Mouse (Mus musculus): ENCODE measurements around the gene Krtap1-4.
"Not testable (repeated sequence)": the region's sequence is repeated elsewhere in the genome, so short reads cannot be mapped to it uniquely, and the experiment has no call there.

Krtap1-4 gene

DNA sequence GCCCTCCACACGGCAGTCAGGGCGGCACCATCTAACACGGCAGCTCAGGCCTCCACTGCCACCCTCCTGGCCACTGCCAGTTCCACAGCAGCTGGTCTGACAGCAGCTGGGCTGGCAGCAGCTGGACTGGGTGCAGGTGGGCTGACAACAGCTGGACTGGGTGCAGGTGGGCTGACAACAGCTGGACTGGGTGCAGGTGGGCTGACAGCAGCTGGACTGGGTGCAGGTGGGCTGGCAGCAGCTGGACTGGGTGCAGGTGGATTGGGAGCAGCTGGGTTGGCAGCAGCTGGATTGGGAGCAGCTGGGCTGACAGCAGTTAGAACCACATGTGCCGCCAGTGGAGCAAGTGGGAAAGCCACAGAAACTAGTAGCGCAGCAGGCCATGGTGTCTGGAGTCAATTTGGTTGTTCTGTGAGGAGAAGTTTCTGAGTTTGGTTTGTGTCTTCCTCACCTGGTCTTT, at the start of gene Krtap1-4:
Gene Krtap1-4 (minus strand): TSS at position 410 of the 460 bp plus-strand sequence.
- TF ChIP-seq GATA4 (IDR thresholded peaks at IDR 0.05; ENCODE audit: insufficient replicate concordance, low read length), result no peak

DNA sequence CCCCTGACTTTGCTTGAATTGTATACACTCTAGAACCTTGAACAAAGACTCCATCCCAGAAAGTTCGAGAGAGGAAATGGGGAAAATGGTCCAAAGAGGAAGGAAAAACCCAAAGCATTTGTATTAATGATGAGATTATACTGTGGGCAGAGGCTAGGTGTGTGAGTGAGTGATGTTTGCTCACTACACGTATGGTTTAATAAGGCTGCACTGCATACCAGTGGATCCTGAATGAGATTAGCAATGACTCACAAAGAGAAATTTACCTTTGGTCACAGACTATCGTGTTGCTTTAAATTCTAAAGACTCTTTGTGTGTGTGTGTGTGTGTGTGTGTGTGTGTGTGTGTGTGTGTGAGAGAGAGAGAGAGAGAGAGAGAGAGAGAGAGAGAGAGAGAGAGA, 47.4 kb upstream of the Krtap1-4 start:
- TF ChIP-seq GATA4 (IDR thresholded peaks at IDR 0.05; ENCODE audit: insufficient replicate concordance, low read length), result no peak

DNA sequence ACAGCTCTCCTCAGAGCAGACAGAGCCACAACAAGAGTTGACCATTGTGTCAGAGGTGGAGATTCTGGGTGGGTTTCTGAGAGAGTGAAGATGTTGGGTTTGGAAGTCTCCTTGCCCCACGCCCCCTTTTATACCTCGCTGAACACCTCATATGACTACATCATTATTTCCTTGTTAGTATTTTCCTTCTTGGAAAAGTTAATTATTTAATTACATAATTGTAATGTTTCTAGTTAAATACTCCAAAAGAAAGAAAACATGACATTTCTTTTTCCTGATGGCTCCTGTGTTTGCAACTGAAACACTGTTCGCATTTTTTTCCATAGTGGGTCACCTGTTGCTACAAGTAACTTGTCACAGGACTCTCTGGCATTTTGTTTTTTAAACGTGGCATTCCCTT, 44.7 kb upstream of the Krtap1-4 start, which contains the start of gene Krtap4-1:
Gene Krtap4-1 (minus strand): TSS at position 101 of the 400 bp plus-strand sequence.
- no peak for TF ChIP-seq GATA4 (IDR thresholded peaks at IDR 0.05; ENCODE audit: insufficient replicate concordance, low read length)

GRCm38 (mm10) chr11:99620335-99620734, 36.9 kb upstream of the Krtap1-4 start, which contains the start of gene Gm11562:
Gm11562 (minus strand) TSS chr11:99620435.
- TF ChIP-seq GATA4 (IDR thresholded peaks at IDR 0.05; ENCODE audit: insufficient replicate concordance, low read length), result no peak

- TF ChIP-seq GATA4 (IDR thresholded peaks at IDR 0.05; ENCODE audit: insufficient replicate concordance, low read length), result no peak
These were observed 31.4 kb upstream of the Krtap1-4 start, which contains the start of gene Krtap2-4 for GRCm38 (mm10) chr11:99614796-99615363. Krtap2-4 (minus strand) TSS chr11:99614846.

DNA sequence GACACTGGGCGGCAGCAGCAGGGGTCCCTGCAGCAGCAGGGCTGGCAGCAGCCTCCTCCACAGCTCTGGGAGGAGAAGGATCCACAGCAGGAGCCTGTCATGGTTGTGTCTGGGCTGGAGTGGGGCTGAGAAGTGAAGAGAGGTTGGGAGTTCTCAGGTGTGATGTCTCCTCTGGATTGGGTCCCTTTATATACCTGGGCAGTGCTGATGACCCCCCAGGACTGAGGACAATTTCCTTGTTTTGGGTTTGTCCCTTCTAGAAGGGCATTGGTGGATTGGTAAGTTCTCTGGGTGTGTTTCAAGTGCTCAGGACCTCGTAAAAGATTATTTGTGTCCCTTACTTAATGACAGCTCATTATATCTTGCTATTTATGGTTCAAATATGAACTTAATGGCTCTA, 26.6 kb upstream of the Krtap1-4 start, which contains the start of gene Gm11937:
Gene Gm11937 (minus strand): TSS at position 101 of the 400 bp plus-strand sequence.
- TF ChIP-seq GATA4 (IDR thresholded peaks at IDR 0.05; ENCODE audit: insufficient replicate concordance, low read length), result not testable (repeated sequence)

DNA sequence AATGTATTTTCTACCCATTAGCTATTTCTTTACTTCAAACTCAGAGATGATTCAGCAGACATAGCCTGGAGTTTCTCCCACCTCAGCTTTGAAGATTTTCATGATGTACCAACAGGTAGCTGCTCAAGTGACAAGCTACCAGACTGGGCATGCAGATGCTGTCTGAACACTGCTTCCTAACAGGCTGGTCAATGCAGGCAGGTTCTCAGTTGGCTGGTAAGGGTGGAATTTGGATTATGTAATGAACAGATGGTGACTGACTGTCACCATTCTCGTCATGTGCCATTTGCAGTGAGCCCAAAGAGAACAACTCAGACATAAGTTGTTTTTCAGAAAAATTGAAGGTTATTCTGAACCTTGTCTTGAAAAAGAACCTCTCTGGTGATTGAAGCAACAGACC, 25.7 kb upstream of the Krtap1-4 start:
- TF ChIP-seq GATA4 (IDR thresholded peaks at IDR 0.05; ENCODE audit: insufficient replicate concordance, low read length), result no peak

DNA sequence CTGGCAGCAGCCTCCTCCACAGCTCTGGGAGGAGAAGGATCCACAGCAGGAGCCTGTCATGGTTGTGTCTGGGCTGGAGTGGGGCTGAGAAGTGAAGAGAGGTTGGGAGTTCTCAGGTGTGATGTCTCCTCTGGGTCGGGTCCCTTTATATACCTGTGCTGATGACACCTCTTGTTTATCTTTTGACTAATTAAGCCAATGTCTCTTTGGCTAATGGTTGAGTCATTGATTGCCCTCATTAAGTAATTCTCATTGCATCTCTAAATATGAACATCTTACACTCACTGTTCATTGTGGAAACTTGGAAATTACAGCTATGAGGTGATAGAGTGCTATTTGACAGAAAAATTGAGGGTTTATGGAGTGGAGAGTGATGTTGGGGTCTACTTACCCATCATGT, 19.8 kb upstream of the Krtap1-4 start, which contains the start of gene Gm11938:
Gene Gm11938 (minus strand): TSS at position 101 of the 400 bp plus-strand sequence.
- TF ChIP-seq GATA4 (IDR thresholded peaks at IDR 0.05; ENCODE audit: insufficient replicate concordance, low read length), result not testable (repeated sequence)

DNA sequence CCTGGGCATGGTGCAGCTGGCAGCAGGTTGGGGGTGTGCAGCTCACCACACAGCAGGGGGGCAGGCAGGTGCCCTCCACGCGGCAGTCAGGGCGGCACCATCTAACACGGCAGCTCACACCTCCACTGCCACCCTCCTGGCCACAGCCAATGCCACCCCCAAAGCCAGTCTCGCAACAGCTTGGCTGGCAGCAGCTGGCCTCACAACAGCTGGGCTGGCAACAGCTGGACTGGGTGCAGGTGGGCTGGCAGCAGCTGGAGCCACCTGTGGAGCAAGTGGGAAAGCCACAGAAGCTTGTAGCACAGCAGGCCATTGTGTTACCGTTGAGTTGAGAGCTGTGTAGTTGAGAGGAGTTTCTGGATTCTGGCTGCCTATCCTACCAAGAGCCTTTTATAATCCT, 14.3 kb upstream of the Krtap1-4 start, which contains the start of gene Krtap9-3:
Gene Krtap9-3 (minus strand): TSS at position 364 of the 400 bp plus-strand sequence.
- not testable (repeated sequence) for TF ChIP-seq GATA4 (IDR thresholded peaks at IDR 0.05; ENCODE audit: insufficient replicate concordance, low read length)

GRCm38 (mm10) chr11:99590981-99591380, 7.5 kb upstream of the Krtap1-4 start, which contains the start of gene Krtap1-3:
Krtap1-3 (minus strand) TSS chr11:99591339.
- no peak for TF ChIP-seq GATA4 (IDR thresholded peaks at IDR 0.05; ENCODE audit: insufficient replicate concordance, low read length)

GRCm38 (mm10) chr11:99585096-99585495, 1.6 kb upstream of the Krtap1-4 start:
- TF ChIP-seq GATA4 (IDR thresholded peaks at IDR 0.05; ENCODE audit: insufficient replicate concordance, low read length), result no peak

- no peak for TF ChIP-seq GATA4 (IDR thresholded peaks at IDR 0.05; ENCODE audit: insufficient replicate concordance, low read length)
These were observed 1.9 kb downstream of the Krtap1-4 start for GRCm38 (mm10) chr11:99581564-99581963.

DNA sequence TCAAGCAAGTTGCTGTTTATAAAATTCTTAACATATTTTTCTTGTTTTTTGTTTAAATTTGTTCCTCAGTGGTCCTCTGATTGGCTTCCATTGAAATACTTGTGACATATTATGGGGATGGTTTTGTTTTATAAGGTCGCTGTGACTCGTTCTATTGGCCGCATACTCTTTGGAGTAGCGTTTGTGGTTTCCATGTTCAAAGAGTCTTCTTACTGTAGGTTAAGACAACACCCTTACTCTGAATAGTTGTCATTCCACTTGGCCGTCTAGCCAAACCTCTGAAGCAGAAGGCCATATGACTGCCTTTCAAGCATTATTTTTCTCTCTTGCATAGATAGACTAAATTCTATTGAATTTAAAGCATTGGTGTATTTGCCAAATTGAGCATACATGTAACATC, 2.4 kb downstream of the Krtap1-4 start:
- TF ChIP-seq GATA4 (IDR thresholded peaks at IDR 0.05; ENCODE audit: insufficient replicate concordance, low read length), result no peak

GRCm38 (mm10) chr11:99580636-99581035, 2.8 kb downstream of the Krtap1-4 start, which contains the start of gene Krtap1-5:
Krtap1-5 (minus strand) TSS chr11:99581016.
- no peak for TF ChIP-seq GATA4 (IDR thresholded peaks at IDR 0.05; ENCODE audit: insufficient replicate concordance, low read length)

GRCm38 (mm10) chr11:99574106-99574505, 9.3 kb downstream of the Krtap1-4 start:
- no peak for TF ChIP-seq GATA4 (IDR thresholded peaks at IDR 0.05; ENCODE audit: insufficient replicate concordance, low read length)

DNA sequence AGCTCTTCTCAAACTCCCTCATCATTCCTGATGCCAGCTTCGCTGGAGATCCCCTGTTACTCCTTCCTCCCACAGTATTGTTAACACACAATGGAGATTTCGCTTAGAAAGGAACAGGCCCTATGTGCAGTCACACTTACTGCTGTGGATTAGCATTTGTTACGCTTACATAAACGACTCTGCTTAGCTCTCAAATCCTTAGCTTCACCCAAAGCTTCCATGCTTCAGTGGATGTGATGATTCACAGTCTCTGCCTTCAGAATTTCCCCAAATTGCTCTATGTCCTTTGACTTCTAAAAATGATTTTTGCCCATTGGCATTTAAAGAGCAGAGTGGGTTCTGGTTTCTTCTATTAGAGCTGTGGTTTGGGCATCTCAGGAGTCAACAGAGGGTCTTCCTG, 10.3 kb downstream of the Krtap1-4 start:
- TF ChIP-seq GATA4 (IDR thresholded peaks at IDR 0.05; ENCODE audit: insufficient replicate concordance, low read length), result no peak
